Mouse (Mus musculus) small intestine, adult 2 months (tissue): Measurements from ENCODE around the gene Dhrs1. TPM values are rescaled to one million over a fixed set of nuclear protein-coding genes. Genes with fewer than 3 reads are reported as not detected.
"Not testable (repeated sequence)": the region's sequence is repeated elsewhere in the genome, so short reads cannot be mapped to it uniquely, and the experiment has no call there.

Experiments
- H3K27ac ChIP-seq: fragments of 200-500 bp; 2 replicates; pipeline ENCODE4 v1.5.1; 2012; ENCODE audit warnings: low read depth, low read length, control low read depth, inconsistent platforms; ENCODE audit not compliant: insufficient read depth
- H3K27me3 ChIP-seq: fragments of 200-500 bp; 2 replicates; pipeline ENCODE4 v1.6.1; 2012; ENCODE audit warnings: mild to moderate bottlenecking, moderate library complexity, low read length, inconsistent platforms; ENCODE audit not compliant: control insufficient read depth, insufficient read depth
- H3K36me3 ChIP-seq: fragments of 200-500 bp; 2 replicates; pipeline ENCODE4 v1.6.1; 2012; ENCODE audit warnings: mild to moderate bottlenecking, low read length, control low read depth, inconsistent platforms; ENCODE audit not compliant: control insufficient read depth, insufficient read depth
- H3K4me1 ChIP-seq: fragments of 200-500 bp; 2 replicates; pipeline ENCODE4 v1.6.1; 2012; ENCODE audit warnings: low read length, inconsistent platforms, mixed read lengths; ENCODE audit not compliant: control insufficient read depth, insufficient read depth, insufficient read length
- H3K4me3 ChIP-seq: fragments of 200-500 bp; 2 replicates; pipeline ENCODE4 v1.5.1; 2012; ENCODE audit warnings: low read depth, mild to moderate bottlenecking, control low read depth, inconsistent platforms, low read length, moderate library complexity
- CTCF ChIP-seq: fragments of 200-500 bp; IDR thresholded peaks from 2 replicates; pipeline ENCODE4 v1.5.1; 2012; ENCODE audit warnings: low read depth, mild to moderate bottlenecking, control low read depth, inconsistent platforms, low read length, moderate library complexity, mixed read lengths; ENCODE audit not compliant: insufficient replicate concordance, insufficient read length; ENCODE audit errors: extremely low read depth
- POLR2A ChIP-seq: fragments of 200-500 bp; IDR thresholded peaks from 2 replicates; pipeline ENCODE4 v1.6.1; 2012; ENCODE audit warnings: low read depth, mild to moderate bottlenecking, control low read depth, inconsistent platforms, low read length, moderate library complexity
- WGBS: fragments of 180-500 bp; shearing (Covaris S2); methylation state at CpG from one replicate; pipeline ENCODE4 v1.1.7; 2018; 5-methylcytosine and 5-hydroxymethylcytosine counted together
- polyA plus RNA-seq: library from polyadenylated mRNA; depleted of rRNA; stranded (reverse); fragments of >200 nt; gene quantifications from 2 replicates; pipeline ENCODE4 v1.2.3, GENCODE M21; 2012

The Dhrs1 gene
- polyA plus RNA-seq, 1 experiment = 223 TPM

DNA sequence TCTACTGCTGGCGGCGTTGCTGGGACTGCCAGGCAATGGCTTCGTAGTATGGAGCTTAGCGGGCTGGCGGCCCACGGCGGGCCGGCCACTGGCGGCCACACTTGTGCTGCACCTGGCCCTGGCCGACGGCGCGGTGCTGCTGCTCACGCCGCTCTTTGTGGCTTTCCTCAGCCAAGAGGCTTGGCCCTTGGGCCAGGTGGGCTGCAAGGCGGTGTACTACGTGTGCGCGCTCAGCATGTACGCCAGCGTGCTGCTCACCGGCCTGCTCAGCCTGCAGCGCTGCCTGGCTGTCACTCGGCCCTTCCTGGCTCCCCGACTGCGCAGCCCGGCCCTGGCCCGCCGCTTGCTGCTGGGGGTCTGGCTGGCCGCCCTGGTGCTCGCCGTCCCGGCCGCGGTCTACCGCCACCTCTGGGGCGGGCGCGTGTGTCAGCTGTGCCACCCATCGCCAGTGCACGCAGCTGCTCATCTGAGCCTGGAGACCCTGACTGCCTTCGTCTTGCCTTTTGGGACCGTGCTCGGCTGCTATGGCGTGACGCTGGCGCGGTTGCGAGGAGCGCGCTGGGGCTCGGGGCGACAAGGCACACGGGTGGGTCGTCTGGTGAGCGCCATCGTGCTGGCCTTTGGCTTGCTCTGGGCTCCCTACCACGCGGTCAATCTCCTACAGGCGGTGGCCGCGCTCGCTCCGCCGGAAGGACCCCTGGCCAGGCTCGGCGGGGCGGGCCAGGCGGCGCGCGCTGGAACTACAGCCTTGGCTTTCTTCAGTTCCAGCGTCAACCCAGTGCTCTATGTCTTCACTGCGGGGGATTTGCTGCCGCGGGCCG, 16.7 kb upstream of the Dhrs1 start:
- 0 out of 2 replicates have a peak, but pooled peaks cover 13% of the 10 kb centered on the region for H3K27me3 ChIP-seq
- H3K27ac ChIP-seq = no peak overlapping the region
- 2% methylated on average over 77 of the region's 77 CpGs for WGBS
- TF ChIP-seq CTCF = peak; percentile 26; the same call in 1 of the 2 replicates
- TF ChIP-seq POLR2A = 0 out of 2 replicates have a peak, but pooled peaks have one; percentile 26
- peaks cover 8% of the 10 kb centered on the region for H3K4me1 ChIP-seq
- H3K4me3 ChIP-seq = peak overlapping the region; percentile 60
- H3K36me3 ChIP-seq = no peaks in the 10 kb centered on the region

DNA sequence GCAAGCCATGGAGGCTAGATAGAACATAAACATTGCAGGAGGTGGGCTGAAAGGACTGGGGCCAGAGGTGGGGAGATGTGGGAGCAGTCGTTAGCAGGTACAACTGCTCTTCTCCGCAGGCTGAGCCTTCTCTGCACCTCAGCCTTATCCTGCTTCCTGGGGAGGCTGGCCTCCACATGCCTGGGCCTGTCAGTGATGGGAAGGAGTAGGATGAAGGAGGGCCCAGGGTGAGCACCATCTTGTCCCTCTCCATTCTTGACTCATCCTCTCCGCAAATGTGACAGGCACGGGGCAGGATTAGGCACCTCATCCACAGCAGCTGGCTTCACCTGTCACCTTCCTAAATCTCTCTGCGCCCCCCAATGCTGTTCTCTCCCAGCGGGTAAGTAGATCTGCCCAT, 15.7 kb upstream of the Dhrs1 start, which contains the start of gene Ltb4r2:
Gene Ltb4r2 (plus strand): TSS at position 266 of the 400 bp plus-strand sequence.
- Histone ChIP-seq H3K27me3 (0 out of 2 replicates have a peak, but pooled peaks cover 13% of the 10 kb centered on the region), H3K36me3 (peaks cover 3% of the 10 kb centered on the region), H3K4me1 (peaks cover 6% of the 10 kb centered on the region), H3K27ac (no peak within 1 kb of the TSS), H3K4me3 (peak within 1 kb of the TSS; percentile 60)
- 92% methylated on average over 6 of the region's 6 CpGs for WGBS
- TF ChIP-seq CTCF = no peak
- no peak for TF ChIP-seq POLR2A

GRCm38 (mm10) chr14:55760156-55760555, 14.7 kb upstream of the Dhrs1 start:
- H3K27ac ChIP-seq, H3K4me3 ChIP-seq, H3K4me1 ChIP-seq: not testable (repeated sequence)
- peaks cover 13% of the 10 kb centered on the region for H3K36me3 ChIP-seq
- H3K27me3 ChIP-seq = 0 out of 2 replicates have a peak, but pooled peaks cover 13% of the 10 kb centered on the region
- WGBS = 0% methylated on average over 6 of the region's 6 CpGs
- peak; percentile 63; the same call in 1 of the 2 replicates for TF ChIP-seq CTCF

GRCm38 (mm10) chr14:55758363-55758784, 12.9 kb upstream of the Dhrs1 start, which contains the start of gene Cideb:
Cideb (minus strand) TSS chr14:55758458.
- WGBS = 6% methylated on average over 8 of the region's 8 CpGs
- Histone ChIP-seq H3K27ac (peak within 1 kb of the TSS; percentile 100), H3K27me3 (0 out of 2 replicates have a peak, but pooled peaks cover 13% of the 10 kb centered on the region), H3K36me3 (peaks cover 30% of the 10 kb centered on the region), H3K4me3 (peak within 1 kb of the TSS; percentile 68), H3K4me1 (peaks cover 6% of the 10 kb centered on the region)
- TF ChIP-seq CTCF = peak; percentile 68; the same call in 1 of the 2 replicates
- TF ChIP-seq POLR2A = no peak

- TF ChIP-seq POLR2A (peak; percentile 14; the same call in 1 of the 2 replicates), CTCF (no peak)
- Histone ChIP-seq H3K27me3 (0 out of 2 replicates have a peak, but pooled peaks cover 9% of the 10 kb centered on the region), H3K4me1 (peaks cover 6% of the 10 kb centered on the region), H3K27ac (peak overlapping the region; percentile 100), H3K4me3 (peak overlapping the region; percentile 68), H3K36me3 (peaks cover 38% of the 10 kb centered on the region)
- 23% methylated on average over 6 of the region's 6 CpGs for WGBS
Measured at GRCm38 (mm10) chr14:55757566-55757965, 12.1 kb upstream of the Dhrs1 start.

DNA sequence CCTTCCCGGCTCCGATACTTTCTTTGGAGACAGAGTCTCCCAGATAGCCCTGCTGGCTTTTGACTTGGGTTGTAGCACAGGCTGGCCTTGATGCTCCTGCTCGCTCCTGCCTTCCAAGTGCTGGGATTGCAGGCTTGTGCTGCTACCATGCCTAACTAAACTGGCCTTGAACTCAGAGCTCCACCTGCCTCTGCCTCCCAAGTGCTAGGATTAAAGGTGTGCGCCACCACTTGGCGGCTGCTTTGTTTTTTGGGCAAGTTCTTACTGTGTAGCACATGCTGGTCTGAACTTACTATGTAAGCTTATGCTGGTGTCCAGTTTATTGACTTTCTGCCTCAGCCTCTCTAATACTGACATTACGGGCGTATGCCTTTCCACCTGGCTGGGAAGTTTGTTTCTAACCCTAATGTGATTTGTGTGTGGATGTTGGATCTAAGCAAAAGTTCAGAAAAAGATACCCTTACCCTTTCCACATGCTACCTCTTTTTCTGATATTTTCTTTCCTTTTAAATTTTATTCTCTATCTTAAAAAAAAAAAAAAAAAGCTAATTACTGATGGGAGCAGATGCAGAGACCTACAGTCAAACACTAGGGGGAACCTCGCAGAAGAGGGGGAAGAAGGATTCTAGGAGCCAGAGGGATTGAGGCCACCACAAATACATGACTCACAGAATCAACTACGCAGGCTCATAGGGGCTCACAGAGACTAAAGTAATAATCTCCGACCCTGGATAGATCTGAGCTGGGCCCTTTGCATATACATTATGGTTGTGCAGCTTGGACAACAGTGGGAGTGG, 1.8 kb upstream of the Dhrs1 start:
- H3K36me3 ChIP-seq = peaks cover 29% of the 10 kb centered on the region
- H3K4me3 ChIP-seq = 0 out of 2 replicates have a peak overlapping the region, but pooled peaks have one; percentile 1
- TF ChIP-seq CTCF (no peak), POLR2A (no peak)
- peaks cover 8% of the 10 kb centered on the region for H3K4me1 ChIP-seq
- WGBS = 77% methylated on average over 10 of the region's 10 CpGs
- H3K27ac ChIP-seq = no peak overlapping the region
- no peaks in the 10 kb centered on the region for H3K27me3 ChIP-seq

- Histone ChIP-seq H3K27me3 (no peaks in the 10 kb centered on the region), H3K36me3 (peaks cover 24% of the 10 kb centered on the region), H3K4me1 (peaks cover 8% of the 10 kb centered on the region), H3K4me3 (peak overlapping the region; percentile 89), H3K27ac (no peak overlapping the region)
- WGBS = under 1% methylated on average over 31 of the region's 31 CpGs
- no peak for TF ChIP-seq CTCF
- TF ChIP-seq POLR2A = no peak
Measured at GRCm38 (mm10) chr14:55745861-55746237, 359 bp upstream of the Dhrs1 start.
